Mouse (Mus musculus) gonadal fat pad, adult 2 months (tissue): ENCODE data around the gene C1qtnf4. TPM values are rescaled to one million over a fixed set of nuclear protein-coding genes. Genes with fewer than 3 reads are reported as not detected.

ENCODE experiments used
- DNase-seq: peaks from one replicate; pipeline ENCODE4 v3.0.0-alpha.2; 2012; ENCODE audit warnings: low read depth
- polyA plus RNA-seq: library from polyadenylated mRNA; depleted of rRNA; stranded (reverse); fragments of >200 nt; gene quantifications from 2 replicates; pipeline ENCODE4 v1.2.3, GENCODE M21; 2012; rRNA removed

C1qtnf4 gene
- 14.6 and 19.6 TPM in 2 replicates for polyA plus RNA-seq

GRCm38 (mm10) chr2:90885218-90886041 is at the start of gene C1qtnf4:
Gene C1qtnf4, plus strand, starts transcription at chr2:90885860.
- no peak for DNase-seq

- no peak for DNase-seq
These were observed 47.0 kb upstream of the C1qtnf4 start for GRCm38 (mm10) chr2:90838621-90839020.

- DNase-seq: no peak
These were observed 42.0 kb upstream of the C1qtnf4 start for GRCm38 (mm10) chr2:90843666-90844065.

- DNase-seq: no peak
These were observed 41.4 kb upstream of the C1qtnf4 start for GRCm38 (mm10) chr2:90844262-90844661.

GRCm38 (mm10) chr2:90845234-90845633 is 40.4 kb upstream of the C1qtnf4 start:
- DNase-seq: no peak

GRCm38 (mm10) chr2:90846171-90846570 is 39.5 kb upstream of the C1qtnf4 start:
- DNase-seq: no peak

GRCm38 (mm10) chr2:90846597-90846954 is 39.1 kb upstream of the C1qtnf4 start:
- DNase-seq: no peak

GRCm38 (mm10) chr2:90846955-90847680 is 38.5 kb upstream of the C1qtnf4 start, which contains the start of gene Mtch2:
Gene Mtch2, plus strand, starts transcription at chr2:90847155.
- peak; percentile 71 for DNase-seq

- DNase-seq: no peak
These were observed 38.0 kb upstream of the C1qtnf4 start for GRCm38 (mm10) chr2:90847681-90848050.

- no peak for DNase-seq
These were observed 37.3 kb upstream of the C1qtnf4 start for GRCm38 (mm10) chr2:90848331-90848730.

GRCm38 (mm10) chr2:90850401-90850800 is 35.3 kb upstream of the C1qtnf4 start:
- no peak for DNase-seq

- no peak for DNase-seq
These were observed 24.2 kb upstream of the C1qtnf4 start for GRCm38 (mm10) chr2:90861486-90861885.

GRCm38 (mm10) chr2:90864184-90864583 is 21.5 kb upstream of the C1qtnf4 start:
- no peak for DNase-seq

GRCm38 (mm10) chr2:90866524-90866923 is 19.1 kb upstream of the C1qtnf4 start:
- DNase-seq: no peak

- DNase-seq: no peak
These were observed 15.5 kb upstream of the C1qtnf4 start for GRCm38 (mm10) chr2:90870136-90870601.

GRCm38 (mm10) chr2:90871180-90871961 is 14.3 kb upstream of the C1qtnf4 start:
- DNase-seq: no peak

GRCm38 (mm10) chr2:90874025-90874424 is 11.6 kb upstream of the C1qtnf4 start:
- no peak for DNase-seq

- no peak for DNase-seq
These were observed 10.4 kb upstream of the C1qtnf4 start for GRCm38 (mm10) chr2:90875239-90875638.

GRCm38 (mm10) chr2:90877584-90878259 is 7.9 kb upstream of the C1qtnf4 start:
- no peak for DNase-seq

GRCm38 (mm10) chr2:90879419-90879818 is 6.2 kb upstream of the C1qtnf4 start:
- DNase-seq: no peak

GRCm38 (mm10) chr2:90880144-90880785 is 5.4 kb upstream of the C1qtnf4 start:
- no peak for DNase-seq
